Mouse (Mus musculus): ENCODE results near the gene Pik3r5. TPM values are rescaled to one million over a fixed set of nuclear protein-coding genes. Genes with fewer than 3 reads are reported as not detected.

The Pik3r5 gene
- polyA plus RNA-seq, 1 experiment from 2014 or later = 1.5 TPM

DNA sequence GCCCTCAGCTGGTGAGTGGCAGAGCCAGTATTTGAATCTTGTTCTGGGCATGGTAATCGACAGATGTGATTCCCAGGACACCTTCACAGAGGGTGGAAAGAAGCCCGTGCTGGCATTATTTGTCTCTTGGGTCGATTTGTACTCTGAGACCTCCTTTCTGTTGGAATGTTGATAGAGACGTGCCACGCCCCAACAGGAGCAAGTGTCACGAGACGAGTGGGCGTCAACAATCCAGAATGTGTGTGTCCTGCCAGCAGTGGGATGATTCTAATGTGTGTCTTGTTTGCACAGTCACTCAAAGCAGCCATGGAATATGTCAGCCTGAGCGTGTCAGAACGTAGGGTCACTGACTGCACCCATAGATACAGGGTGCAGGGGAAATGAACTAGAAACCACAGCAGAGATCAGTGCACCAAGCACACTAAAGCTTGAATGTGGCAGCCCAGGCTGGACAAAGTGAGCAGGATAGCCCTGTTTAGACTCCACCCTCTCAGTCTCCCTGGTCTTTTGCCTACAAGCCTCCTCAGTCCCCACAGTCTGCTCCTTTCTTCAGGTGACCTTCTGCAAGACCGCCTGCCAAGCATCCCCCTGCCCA is 100.1 kb downstream of the Pik3r5 start:
- Histone ChIP-seq H3K36me3 (no peaks in the 10 kb centered on the region), H3K27me3 (ENCODE audit: low read depth, poor library complexity, severe bottlenecking) (peaks cover 17% of the 10 kb centered on the region; the same call in 1 of the 2 replicates), H3K4me1 (peaks cover 5% of the 10 kb centered on the region; the same call in 1 of the 2 replicates), H3K27ac (no peak overlapping the region), H3K9me3 (replicated peaks) (no peaks in the 10 kb centered on the region), H3K4me3 (no peak overlapping the region)
- DNase-seq (ENCODE audit: low spot score) = no peak
- 83% methylated on average over 11 of the region's 11 CpGs for WGBS

GRCm38 (mm10) chr11:68532773-68533172 is 100.9 kb downstream of the Pik3r5 start:
- H3K4me3 ChIP-seq = no peak overlapping the region
- 76% methylated on average over 5 of the region's 5 CpGs for WGBS
- no peaks in the 10 kb centered on the region for H3K36me3 ChIP-seq
- H3K27ac ChIP-seq = no peak overlapping the region
- DNase-seq (ENCODE audit: low spot score) = no peak
- peaks cover 17% of the 10 kb centered on the region; the same call in 1 of the 2 replicates for H3K27me3 ChIP-seq (ENCODE audit: low read depth, poor library complexity, severe bottlenecking)
- H3K9me3 ChIP-seq (replicated peaks) = no peaks in the 10 kb centered on the region
- H3K4me1 ChIP-seq = peaks cover 5% of the 10 kb centered on the region; the same call in 1 of the 2 replicates

GRCm38 (mm10) chr11:68533971-68534475 is 102.1 kb downstream of the Pik3r5 start:
- Histone ChIP-seq H3K27me3 (ENCODE audit: low read depth, poor library complexity, severe bottlenecking) (peaks cover 14% of the 10 kb centered on the region; the same call in 1 of the 2 replicates), H3K4me3 (no peak overlapping the region), H3K27ac (no peak overlapping the region), H3K36me3 (no peaks in the 10 kb centered on the region), H3K4me1 (peaks cover 5% of the 10 kb centered on the region; the same call in 1 of the 2 replicates), H3K9me3 (replicated peaks) (no peaks in the 10 kb centered on the region)
- 85% methylated on average over 6 of the region's 6 CpGs for WGBS
- DNase-seq (ENCODE audit: low spot score) = no peak

- no peak overlapping the region for H3K27ac ChIP-seq
- peaks cover 5% of the 10 kb centered on the region; the same call in 1 of the 2 replicates for H3K4me1 ChIP-seq
- H3K36me3 ChIP-seq = no peaks in the 10 kb centered on the region
- H3K9me3 ChIP-seq (replicated peaks) = no peaks in the 10 kb centered on the region
- no peak overlapping the region for H3K4me3 ChIP-seq
- H3K27me3 ChIP-seq (ENCODE audit: low read depth, poor library complexity, severe bottlenecking) = peaks cover 9% of the 10 kb centered on the region; the same call in 1 of the 2 replicates
- 86% methylated on average over 4 of the region's 4 CpGs for WGBS
- no peak for DNase-seq (ENCODE audit: low spot score)
Measured at GRCm38 (mm10) chr11:68536026-68536425, 104.1 kb downstream of the Pik3r5 start.

DNA sequence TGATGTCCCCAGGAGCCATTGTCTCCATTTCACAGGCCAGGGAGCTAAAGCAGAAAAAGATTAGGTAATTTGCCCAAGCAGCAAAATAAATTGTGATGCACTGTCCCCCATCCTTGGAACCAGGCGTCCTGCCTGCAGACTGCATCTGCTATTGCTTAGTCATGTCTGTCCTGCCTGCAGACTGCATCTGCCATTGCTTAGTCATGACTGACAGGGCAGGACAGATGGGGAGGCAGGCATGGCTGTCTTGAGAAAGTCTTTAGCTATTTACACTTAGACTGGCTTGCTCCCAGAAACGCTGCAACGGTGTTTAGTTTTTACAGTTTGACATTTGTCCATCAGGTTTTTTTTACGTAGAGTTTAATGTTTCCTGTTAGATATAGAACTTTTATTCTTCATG is 104.5 kb downstream of the Pik3r5 start:
- H3K4me1 ChIP-seq = peaks cover under 1% of the 10 kb centered on the region; the same call in 1 of the 2 replicates
- H3K4me3 ChIP-seq = no peak overlapping the region
- H3K9me3 ChIP-seq (replicated peaks) = no peaks in the 10 kb centered on the region
- WGBS = 58% methylated on average over 4 of the region's 4 CpGs
- H3K36me3 ChIP-seq = no peaks in the 10 kb centered on the region
- no peak overlapping the region for H3K27ac ChIP-seq
- H3K27me3 ChIP-seq (ENCODE audit: low read depth, poor library complexity, severe bottlenecking) = peaks cover 6% of the 10 kb centered on the region; the same call in 1 of the 2 replicates
- DNase-seq (ENCODE audit: low spot score) = peak; percentile 47

DNA sequence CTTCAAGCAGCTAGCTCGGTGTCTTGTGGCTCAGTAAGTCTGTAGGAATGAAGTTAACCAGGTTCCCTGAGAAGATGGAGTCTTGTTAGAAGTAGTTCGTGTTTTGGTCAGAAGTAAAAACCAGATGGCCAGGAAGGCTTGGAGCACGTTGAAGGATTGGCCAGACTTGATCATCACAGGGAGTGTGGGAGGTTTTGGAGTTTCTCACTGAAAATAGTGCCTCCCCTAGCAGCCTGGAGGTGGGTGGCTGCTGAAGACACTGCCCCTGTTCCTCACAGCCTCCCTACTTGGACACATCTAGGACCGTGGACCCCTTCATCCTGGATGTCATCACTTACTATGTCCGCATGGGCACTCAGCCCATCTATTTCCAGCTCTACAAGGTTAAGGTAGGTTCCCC is 107.7 kb downstream of the Pik3r5 start:
- peaks cover 3% of the 10 kb centered on the region for H3K4me1 ChIP-seq
- no peaks in the 10 kb centered on the region for H3K36me3 ChIP-seq
- no peak for DNase-seq (ENCODE audit: low spot score)
- H3K27me3 ChIP-seq (ENCODE audit: low read depth, poor library complexity, severe bottlenecking) = 0 out of 2 replicates have a peak, but pooled peaks cover 12% of the 10 kb centered on the region
- no peaks in the 10 kb centered on the region for H3K9me3 ChIP-seq (replicated peaks)
- H3K4me3 ChIP-seq = no peak overlapping the region
- 65% methylated on average over 5 of the region's 5 CpGs for WGBS
- no peak overlapping the region for H3K27ac ChIP-seq

- Histone ChIP-seq H3K4me1 (peaks cover 32% of the 10 kb centered on the region), H3K4me3 (no peak overlapping the region), H3K27ac (no peak overlapping the region), H3K9me3 (replicated peaks) (no peaks in the 10 kb centered on the region), H3K36me3 (no peaks in the 10 kb centered on the region), H3K27me3 (ENCODE audit: low read depth, poor library complexity, severe bottlenecking) (0 out of 2 replicates have a peak, but pooled peaks cover 12% of the 10 kb centered on the region)
- DNase-seq (ENCODE audit: low spot score) = peak; percentile 66
- WGBS = 9% methylated on average over 8 of the region's 8 CpGs
Measured at GRCm38 (mm10) chr11:68544554-68544953, 112.6 kb downstream of the Pik3r5 start.

DNA sequence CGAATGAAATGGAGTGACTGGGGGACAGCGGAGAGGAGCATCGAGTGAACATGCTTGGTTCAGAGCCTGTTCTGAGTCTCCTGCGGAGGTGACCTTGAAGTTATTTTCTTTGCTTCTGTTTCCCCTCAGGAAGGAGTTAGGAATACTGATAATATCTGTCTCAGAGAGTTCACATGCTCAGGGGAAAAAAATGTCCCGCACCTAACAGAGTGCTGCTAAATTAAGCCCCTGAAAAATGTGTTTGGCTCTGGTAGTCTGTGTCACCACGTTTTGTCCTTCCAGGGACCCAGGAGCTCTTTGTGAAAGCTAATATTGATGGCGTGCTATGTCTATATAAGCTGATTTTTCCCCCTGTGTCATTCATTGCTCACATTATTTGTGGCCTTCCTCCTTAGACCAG is 113.3 kb downstream of the Pik3r5 start:
- 64% methylated on average over 7 of the region's 7 CpGs for WGBS
- Histone ChIP-seq H3K9me3 (replicated peaks) (no peaks in the 10 kb centered on the region), H3K27ac (no peak overlapping the region), H3K4me3 (no peak overlapping the region), H3K4me1 (peaks cover 32% of the 10 kb centered on the region), H3K27me3 (ENCODE audit: low read depth, poor library complexity, severe bottlenecking) (0 out of 2 replicates have a peak, but pooled peaks cover 12% of the 10 kb centered on the region), H3K36me3 (no peaks in the 10 kb centered on the region)
- no peak for DNase-seq (ENCODE audit: low spot score)

- peaks cover 32% of the 10 kb centered on the region for H3K4me1 ChIP-seq
- WGBS = 78% methylated on average over 8 of the region's 8 CpGs
- DNase-seq (ENCODE audit: low spot score) = no peak
- H3K9me3 ChIP-seq (replicated peaks) = no peaks in the 10 kb centered on the region
- no peak overlapping the region for H3K27ac ChIP-seq
- H3K36me3 ChIP-seq = no peaks in the 10 kb centered on the region
- H3K4me3 ChIP-seq = no peak overlapping the region
- 0 out of 2 replicates have a peak, but pooled peaks cover 12% of the 10 kb centered on the region for H3K27me3 ChIP-seq (ENCODE audit: low read depth, poor library complexity, severe bottlenecking)
Measured at GRCm38 (mm10) chr11:68545682-68546222, 113.8 kb downstream of the Pik3r5 start.

Other genes with a start within 250 kb of the Pik3r5 start
- gene Ntn1, start 31.3 kb upstream of the Pik3r5 start, polyA plus RNA-seq (2016; fragmentation: Nextera tagmentation; extraction: Ambion mirVana) = 4.8 and 7.7 TPM in 2 replicates
- gene Pik3r6, start 70.9 kb downstream of the Pik3r5 start, polyA plus RNA-seq (2016; fragmentation: Nextera tagmentation; extraction: Ambion mirVana) = 1.9 and 2.7 TPM in 2 replicates
- gene Mfsd6l, start 124.1 kb downstream of the Pik3r5 start, polyA plus RNA-seq (2016; fragmentation: Nextera tagmentation; extraction: Ambion mirVana) = 0.11 and 0.16 TPM in 2 replicates
- gene Ccdc42, start 154.9 kb downstream of the Pik3r5 start, polyA plus RNA-seq (2016; fragmentation: Nextera tagmentation; extraction: Ambion mirVana) = 0.64 and 0.89 TPM in 2 replicates